Mouse (Mus musculus) mouse embryonic stem cell (cell line): ENCODE results near the gene Ccl22.

Experiments
- in situ Hi-C, 2 experiments: fragments of 300-500 bp; cut with MboI; formaldehyde crosslinking; loops; 1 replicate in 1 of 2; 3 replicates in 1 of 2; pipeline ENCODE4 v1.14.3; 2019 to 2020; ENCODE audit warnings: low sequenced_read_pairs in 2 of 2, low pct_unique_long_range_greater_than_20kb in 1 of 2, mixed read lengths in 1 of 2; ENCODE audit not compliant: unreplicated experiment in 1 of 2

Ccl22 gene

DNA sequence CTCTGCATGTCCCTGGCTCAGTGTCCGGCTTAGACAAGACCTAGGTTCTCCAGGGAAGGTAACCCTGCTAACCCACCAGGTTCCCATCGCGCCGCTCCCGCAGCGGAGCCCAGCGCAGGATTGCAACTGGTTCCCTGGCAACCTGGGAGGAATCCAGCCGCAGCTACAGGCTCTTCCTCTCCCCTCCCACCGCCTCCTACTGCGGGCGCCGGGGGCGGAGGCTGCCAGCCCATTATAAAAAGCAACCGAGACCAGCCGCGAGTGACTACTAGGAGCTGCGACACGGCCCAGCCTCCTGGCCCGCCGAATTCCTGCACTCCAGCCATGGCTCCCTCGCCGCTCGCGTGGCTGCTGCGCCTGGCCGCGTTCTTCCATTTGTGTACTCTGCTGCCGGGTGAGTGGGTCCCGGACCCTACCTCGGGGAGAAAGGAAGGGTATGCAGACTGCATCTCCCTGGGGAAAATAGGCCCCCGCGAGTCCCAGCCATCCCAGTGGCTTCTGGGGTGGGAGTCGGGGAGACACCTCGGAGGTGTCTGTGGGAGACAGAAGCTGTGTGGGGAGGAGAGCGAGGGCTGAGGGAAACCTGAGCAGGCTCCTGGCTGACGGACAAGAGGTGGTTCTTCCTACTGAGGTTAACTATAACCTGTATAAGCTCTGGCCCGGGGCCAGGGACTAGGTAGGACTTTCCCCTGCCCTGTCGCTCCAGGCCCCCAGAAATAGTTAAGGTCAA, 26.7 kb downstream of the Ccl22 start, which contains the start of gene Cx3cl1:
TSS of gene Cx3cl1 (plus strand) at position 69 of the 730 bp plus-strand sequence.
- in situ Hi-C loops, result no loop called here

DNA sequence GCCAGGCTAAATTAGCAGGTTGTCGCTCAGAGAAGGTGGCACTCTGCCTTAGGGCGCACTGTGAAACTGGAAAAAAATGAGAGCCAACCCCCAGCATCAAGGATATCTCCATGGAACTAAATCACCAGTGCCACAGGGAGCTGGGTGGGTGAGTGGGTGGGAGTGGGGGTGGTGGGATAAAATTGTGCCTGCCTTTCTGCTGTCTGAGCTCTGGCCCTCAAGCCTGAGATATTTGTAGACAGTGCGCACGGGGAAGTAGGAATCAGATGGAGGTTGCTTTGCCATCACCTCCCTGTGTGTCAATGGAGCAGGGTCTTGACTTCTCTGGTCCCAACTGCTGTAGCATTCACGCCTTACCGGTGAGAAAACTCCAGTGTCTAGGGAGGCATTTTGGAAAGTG, 27.7 kb downstream of the Ccl22 start:
- in situ Hi-C loops, result no loop called here

DNA sequence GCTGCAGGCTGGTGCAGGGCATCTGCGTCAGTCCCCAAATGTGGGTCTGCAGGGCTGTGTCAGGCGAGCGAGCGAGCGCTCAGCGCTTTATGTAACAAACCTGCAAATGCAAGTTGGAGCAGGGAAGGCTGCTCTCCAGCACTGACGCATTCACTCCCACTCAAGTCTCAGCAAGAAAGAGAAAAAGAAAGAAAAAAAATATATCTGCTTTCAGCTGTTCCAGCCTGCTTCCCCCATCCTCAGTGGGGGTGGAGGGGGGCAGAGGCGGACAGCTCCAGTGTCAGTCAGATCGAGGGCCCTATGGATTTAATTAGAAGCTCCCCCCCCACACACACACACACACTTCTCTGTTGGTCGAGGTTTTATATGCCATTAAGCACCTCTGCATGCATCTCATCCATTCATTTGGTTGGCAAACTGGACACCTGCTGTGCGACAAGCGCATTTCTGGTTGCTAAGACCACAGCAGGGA, 28.3 kb downstream of the Ccl22 start:
- in situ Hi-C loops, result no loop called here

DNA sequence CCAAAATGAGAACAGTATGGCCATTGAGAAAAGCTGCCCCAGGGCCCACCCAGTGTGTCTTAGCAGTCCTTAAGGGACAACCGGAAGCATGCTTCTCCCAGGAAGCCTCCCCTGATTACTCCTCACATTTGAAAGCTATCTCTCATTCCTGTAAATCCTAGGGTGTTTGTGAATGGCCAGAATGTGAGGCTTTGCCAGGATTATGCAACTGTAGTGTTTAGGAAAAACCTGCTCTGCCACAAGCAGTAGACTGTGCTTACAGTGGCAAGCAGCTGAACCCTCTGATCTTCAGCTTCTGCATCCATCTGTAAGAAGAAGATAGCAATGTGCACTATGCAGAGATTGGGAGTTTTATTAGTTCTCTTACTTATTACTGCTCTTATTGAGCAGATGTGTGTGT, 29.2 kb downstream of the Ccl22 start:
- in situ Hi-C loops, result no loop called here

DNA sequence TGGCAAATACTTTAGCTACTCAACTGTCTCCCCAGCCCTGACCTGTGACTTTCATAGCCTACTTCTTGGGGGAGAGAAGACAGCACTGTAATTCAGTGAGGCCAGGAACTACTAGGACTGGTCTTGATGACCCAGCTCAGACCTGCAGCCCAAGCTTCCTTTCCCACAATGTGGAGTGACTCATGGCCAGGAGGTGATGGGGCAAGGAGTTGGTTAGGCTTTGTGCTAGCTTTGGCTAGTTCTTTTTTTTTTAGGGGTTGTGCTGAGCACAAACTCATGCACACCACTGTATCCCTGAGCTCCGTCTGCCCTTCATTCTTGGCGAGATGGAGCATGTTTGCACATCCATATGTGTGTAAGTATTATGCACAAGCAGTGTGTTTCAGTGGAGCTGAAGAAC, 31.0 kb downstream of the Ccl22 start:
- in situ Hi-C loops, result no loop called here

DNA sequence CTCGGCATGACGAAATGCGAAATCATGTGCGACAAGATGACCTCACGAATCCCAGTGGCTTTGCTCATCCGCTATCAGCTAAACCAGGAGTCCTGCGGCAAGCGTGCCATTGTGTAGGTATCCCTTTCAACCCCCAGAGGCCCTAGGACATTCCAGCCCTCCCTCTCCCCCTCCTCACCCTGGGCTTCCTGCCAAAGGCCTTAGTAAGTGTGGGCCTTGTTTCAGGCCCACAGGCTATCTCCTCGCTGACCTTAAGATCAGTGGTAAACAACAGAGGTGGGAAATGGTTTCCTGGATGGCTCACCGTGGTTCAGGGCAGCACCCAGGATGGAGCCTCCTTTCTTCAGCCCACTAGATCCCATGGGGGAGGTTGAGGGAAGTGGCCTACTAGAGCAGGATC, 32.6 kb downstream of the Ccl22 start:
- in situ Hi-C loops, result no loop called here

DNA sequence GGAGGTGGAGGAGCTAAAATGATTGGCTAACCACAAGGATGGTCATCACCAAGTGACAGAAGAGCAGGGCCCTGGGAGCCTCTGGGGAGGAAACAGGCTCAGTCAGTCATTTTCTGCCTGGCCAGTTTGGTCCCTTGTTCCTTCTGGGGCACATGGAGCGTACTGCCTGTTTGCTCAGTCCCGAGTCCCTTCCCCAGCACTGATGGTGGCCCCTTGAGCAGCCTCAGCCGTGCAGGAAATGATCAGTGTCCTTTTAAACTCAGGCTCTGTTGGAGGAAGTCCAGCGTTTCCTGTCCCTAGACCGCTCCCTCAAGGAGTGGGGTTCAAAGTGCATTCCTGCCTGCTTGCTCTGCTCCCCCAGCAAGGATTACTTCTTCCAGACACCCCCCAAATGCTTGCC, 33.1 kb downstream of the Ccl22 start:
- in situ Hi-C loops, result no loop called here

DNA sequence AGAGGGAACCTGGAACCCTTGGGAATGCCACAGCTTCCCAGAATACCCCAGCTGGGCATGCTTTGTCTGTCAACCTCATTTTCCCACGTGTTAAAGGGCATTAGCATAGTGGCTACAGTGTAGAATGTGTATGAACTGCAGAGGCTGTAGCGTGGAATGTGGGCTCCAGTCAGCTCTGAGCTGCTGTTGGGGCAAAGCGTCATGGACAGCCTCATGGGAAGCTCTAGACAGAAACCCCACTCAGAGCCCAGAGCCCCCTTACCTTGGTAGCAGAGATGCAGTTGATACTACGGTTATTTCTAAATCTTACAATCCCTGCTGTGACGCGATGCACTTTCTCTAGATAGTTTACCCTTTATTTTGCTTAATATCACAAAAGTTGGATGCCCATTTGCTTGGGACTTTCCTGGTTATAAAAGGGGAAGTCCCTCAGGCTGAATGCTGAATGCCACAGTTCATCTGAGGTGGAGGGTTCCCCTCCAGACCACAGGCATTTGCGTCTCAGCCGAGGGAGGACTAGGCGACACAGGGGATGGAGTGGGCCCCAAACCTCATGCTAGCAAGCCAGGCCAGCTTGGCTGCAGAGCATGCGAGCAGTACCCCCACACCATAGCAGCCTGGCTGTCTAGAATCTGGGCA, 33.6 kb downstream of the Ccl22 start:
- in situ Hi-C loops, result no loop called here

DNA sequence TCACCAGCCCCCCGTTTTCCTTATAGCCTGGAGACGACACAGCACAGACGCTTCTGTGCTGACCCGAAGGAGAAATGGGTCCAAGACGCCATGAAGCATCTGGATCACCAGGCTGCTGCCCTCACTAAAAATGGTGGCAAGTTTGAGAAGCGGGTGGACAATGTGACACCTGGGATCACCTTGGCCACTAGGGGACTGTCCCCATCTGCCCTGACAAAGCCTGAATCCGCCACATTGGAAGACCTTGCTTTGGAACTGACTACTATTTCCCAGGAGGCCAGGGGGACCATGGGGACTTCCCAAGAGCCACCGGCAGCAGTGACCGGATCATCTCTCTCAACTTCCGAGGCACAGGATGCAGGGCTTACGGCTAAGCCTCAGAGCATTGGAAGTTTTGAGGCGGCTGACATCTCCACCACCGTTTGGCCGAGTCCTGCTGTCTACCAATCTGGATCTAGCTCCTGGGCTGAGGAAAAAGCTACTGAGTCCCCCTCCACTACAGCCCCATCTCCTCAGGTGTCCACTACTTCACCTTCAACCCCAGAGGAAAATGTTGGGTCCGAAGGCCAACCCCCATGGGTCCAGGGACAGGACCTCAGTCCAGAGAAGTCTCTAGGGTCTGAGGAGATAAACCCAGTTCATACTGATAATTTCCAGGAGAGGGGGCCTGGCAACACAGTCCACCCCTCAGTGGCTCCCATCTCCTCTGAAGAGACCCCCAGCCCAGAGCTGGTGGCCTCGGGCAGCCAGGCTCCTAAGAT, 34.3 kb downstream of the Ccl22 start:
- in situ Hi-C loops, result no loop called here

DNA sequence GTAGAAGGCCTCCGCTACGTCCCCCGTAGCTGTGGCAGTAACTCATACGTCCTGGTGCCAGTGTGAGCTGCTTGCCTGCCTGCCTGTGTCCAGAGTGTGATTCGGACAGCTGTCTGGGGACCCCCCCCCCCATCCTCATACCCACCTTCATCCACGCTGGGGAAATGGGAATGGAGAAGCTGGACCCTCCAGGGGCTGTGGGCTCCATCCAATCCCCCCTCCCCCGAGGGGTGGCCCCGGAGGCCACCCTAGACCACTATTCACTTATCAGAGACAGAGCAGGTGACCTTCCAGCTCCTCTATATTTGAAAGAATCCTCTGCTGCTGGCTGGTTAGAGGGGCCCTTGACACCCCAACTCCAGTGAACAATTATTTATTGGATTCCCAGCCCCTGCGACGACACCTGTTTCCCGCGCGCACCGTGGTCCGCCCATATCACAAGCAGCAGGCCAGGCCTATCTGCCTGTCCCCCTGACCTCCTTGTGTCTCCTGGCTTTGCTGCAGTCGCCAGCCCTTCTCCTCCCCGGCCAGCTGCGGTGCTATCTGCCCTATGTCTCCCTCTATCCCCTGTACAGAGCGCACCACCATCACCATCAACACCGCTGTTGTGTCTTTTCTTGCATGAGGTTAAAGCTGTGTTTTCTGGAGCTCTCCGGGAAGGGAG, 35.2 kb downstream of the Ccl22 start:
- in situ Hi-C loops, result no loop called here

DNA sequence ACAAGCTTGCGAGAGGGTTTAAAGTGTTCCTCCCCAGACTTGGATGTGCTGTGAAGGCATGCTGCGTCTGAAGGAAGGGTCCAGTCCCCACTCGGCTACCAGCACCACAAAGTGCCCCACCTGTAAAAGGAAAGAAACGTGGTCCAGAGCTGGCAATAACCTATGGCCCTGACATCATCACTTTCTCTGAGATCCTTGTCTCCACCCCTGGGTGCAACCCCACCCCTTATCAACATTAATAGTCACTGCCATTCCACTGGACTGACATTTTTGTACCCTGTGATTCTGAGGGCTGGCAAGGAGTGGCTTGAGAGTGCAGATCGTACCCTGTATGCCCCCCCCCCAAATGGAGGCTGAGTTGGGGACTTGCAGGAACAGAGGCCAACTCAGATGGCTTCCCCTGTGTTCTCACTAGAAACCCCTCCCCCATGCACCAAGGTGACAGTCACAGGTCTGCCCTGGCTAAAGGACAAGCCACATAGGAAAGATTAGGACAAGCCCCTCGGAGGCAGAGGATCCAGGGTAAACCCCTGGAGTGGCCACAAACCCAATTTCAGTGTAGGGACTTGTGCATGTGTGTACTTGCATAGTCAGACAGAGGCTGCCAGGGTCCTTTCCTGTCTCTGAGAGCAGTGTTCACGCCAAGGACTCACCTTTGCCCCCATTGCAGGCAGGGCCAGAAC, 35.9 kb downstream of the Ccl22 start:
- in situ Hi-C loops, result no loop called here

DNA sequence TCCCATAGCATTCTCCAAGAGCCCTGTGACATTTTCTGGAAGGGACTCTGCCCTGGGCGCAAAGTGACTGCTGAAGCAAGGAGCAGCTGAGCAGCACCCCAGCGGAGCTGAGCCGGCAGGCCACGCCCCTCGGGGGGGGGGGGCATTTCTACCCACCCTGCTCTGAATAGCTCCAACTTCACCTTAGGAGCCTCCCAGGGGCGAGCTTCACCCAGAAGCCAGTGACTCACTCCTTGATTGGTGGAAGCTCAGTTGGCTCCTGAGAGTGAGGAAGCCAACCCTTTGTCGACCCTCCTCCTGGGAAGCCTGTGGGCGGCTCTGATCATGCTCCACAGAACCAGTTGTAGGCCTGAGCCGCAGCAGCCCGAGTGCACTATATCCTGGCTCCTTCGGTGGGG, 36.4 kb downstream of the Ccl22 start:
- in situ Hi-C loops, result no loop called here

DNA sequence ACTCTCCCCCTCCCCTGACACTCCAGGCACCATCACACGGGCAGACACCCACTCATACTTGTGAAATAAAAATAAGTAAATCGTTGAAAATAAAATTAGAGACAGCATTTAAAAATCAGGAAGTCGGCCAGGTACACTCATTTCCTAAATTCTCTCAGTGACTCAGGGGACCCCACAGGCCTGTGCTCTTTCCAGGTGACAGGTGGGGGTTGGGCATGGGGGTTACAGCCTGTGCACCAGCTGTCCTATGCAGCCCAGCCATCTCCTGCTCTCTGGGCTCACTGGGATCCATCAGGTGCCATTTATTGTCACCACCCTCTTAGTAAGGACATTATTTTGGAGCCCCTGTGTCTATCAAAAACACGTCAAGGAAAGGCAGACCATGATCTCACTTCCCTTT, 38.5 kb downstream of the Ccl22 start:
- in situ Hi-C loops, result no loop called here

DNA sequence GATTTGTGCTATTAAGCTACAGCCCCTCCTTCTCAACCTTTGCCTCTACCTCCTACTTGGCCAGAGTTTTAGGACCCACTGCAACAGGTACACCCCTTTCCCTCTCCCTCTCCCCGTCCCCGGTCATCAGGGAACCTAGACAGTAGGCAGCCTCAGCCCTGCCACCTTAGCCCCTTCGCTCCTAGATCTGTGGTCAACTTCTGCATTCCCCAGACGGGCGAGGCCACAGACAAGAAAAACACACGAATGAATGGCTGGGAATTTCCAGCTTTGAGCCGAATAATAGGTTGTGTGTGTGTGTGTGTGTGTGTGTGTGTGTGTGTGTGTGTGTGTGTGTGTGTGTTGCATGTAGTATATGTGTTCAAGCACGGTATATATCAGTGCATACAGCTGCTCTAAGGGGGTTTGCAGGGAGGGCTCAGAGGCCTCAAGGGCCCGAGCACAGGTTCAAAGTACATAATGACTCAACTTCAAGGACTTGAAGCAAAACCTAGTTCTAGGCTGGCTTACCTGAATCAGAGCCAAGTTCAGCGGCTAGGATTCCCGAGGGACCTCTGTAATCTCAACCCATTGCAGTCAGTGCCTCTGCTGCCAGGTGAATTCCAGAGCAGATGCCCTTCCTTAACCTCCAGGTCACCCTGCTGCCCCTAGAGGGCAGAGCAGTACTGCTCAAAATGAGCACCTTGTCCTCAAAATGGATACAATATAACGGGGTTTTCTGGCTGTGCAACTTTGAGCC, 40.0 kb downstream of the Ccl22 start:
- in situ Hi-C loops, result no loop called here

DNA sequence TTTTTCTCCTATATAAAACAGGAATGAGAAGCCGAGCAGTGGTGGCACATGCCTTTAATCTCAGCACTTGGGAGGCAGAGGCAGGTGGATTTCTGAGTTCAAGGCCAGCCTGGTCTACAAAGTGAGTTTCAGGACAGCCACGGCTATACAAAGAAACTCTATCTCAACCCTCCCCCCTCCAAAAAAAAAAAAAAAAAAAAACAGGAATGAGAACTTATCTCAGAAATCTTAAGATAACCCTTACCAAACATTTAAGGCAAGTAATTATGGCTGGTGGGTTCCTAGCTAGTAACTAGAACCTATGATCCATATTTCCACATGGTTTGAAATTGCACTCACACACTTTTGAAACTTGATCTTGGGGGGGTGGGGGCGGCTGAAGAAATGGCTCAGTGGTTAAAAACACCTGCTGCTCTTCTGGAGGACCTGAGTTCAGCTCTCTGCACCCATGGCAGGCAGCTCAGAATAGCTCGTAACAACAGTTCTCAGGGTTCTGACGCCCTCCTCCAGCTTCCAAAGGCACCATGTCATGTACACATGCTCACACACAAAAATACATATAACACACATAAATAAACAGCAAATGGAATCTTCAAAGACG, 40.7 kb downstream of the Ccl22 start:
- in situ Hi-C loops, result no loop called here

DNA sequence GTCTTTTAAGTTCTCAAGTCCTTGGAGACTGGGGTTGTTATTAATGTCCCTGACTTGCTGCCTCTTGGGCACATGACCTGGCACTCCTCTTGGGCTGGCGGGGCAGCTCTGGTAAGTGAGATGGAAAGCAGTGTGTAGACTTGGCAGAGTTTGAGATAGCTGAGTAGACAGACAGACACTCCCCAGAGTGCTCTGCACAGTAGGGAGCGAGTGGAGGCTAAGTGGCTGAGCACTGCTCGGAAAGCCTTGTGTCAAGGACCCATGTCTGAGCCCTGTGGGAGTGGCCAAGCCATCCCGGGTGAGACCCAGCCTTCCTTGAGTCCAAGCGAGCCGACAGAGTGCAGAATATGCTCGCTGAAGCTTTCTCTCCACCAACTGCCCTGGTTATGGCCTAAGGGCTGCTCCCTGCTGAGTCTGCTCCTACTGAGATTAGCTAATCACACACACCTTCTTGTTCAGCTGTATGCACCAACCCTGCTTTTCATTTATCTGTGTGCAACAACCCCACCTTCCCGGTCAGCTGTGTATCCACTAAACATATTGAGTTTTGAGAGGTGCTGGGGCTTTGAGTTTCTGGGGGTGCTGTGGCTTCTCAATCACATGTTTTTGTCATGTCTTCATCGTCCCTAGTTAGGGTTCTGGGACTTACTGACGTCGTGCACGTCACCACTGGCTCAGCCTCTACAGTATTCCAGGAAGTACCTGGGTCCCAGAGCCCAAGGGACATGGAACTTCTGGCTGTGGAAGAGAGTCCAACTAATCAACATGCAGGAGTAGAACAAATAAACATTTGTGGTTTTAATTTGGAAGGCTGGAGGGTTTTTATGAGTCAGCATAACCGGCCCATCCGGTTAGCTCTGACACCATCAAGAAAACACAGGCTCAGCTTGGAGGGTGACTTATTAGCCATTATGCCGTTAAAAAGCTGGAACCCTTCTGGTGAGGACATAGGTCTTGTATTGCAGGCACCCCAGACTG, 42.4 kb downstream of the Ccl22 start:
- in situ Hi-C loops, result no loop called here
